Mouse (Mus musculus) left cerebral cortex, postnatal 4 days (tissue): ENCODE data around the gene Nek8. TPM values are rescaled to one million over a fixed set of nuclear protein-coding genes. Genes with fewer than 3 reads are reported as not detected.
"Not testable (repeated sequence)": the region's sequence is repeated elsewhere in the genome, so short reads cannot be mapped to it uniquely, and the experiment has no call there.

ENCODE experiments used
- DNase-seq: peaks from one replicate; pipeline ENCODE4 v3.0.0-alpha.2; 2022
- intact Hi-C: fragments of 180-260 bp; cut with DNase I; formaldehyde crosslinking; loops from one replicate; pipeline ENCODE4 v1.15.1; 2025
- total RNA-seq, 2 experiments: library from RNA; stranded (reverse); gene quantifications; 2 replicates each; pipeline ENCODE4 v1.2.3; 2021

Nek8 gene
- total RNA-seq, result 1 to 10 TPM; 6.0 to 6.5 TPM

DNA sequence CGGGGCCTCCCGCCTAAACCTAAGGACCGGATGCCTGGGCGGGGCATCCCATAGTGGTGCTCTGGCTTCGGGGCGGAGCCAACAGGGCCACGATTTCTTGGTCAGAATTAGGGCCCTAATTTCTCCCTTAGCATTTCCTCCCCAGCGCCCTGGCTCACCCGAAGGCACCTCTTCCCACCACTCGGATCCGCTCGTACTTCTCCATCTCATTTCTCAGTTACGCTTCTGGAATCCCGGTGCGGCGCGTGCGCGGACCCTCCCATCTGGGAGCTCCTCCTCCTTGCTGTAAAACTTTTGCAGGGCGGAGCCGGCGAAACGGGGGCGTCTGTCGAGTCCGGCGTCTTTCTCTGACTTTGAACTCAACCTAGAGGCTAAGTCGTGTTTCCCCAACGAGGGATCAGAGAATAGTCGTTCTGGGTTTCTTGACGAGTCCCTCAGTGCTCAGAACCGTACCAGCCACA is at the start of gene Nek8, which contains the start of gene Tlcd1:
Gene Nek8, minus strand, starts transcription at position 274 of the 461 bp plus-strand sequence.
Gene Tlcd1, plus strand, starts transcription at position 310 of the 461 bp plus-strand sequence.
- intact Hi-C loops, result loop anchor here (5.0 kb wide), 1 partner anchor 139 kb away; the partner anchor contains the start of gene Flot2
- DNase-seq, result peak; percentile 87

DNA sequence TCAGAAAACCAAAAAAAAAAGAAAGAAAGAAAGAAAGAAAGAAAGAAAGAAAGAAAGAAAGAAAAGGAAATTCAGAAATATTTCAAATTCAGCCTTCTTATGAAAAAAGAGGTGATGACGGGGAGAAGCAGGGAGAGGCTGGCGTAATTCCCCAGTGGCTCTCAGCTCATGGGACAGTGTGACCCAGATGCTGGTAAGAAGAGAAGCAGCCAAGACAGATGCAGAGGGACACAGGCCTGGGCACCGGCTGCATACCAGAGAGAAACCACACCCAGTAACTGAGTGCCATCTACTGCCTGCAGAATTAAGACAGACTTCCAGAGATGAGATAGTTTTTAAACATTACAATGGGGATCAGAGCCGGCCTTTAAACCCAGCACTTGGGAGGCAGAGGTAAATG is 47.1 kb upstream of the Nek8 start:
- intact Hi-C loops, result loop anchor here (5.0 kb wide), 1 partner anchor 44 kb away; no protein-coding TSS in a partner anchor
- no peak for DNase-seq

DNA sequence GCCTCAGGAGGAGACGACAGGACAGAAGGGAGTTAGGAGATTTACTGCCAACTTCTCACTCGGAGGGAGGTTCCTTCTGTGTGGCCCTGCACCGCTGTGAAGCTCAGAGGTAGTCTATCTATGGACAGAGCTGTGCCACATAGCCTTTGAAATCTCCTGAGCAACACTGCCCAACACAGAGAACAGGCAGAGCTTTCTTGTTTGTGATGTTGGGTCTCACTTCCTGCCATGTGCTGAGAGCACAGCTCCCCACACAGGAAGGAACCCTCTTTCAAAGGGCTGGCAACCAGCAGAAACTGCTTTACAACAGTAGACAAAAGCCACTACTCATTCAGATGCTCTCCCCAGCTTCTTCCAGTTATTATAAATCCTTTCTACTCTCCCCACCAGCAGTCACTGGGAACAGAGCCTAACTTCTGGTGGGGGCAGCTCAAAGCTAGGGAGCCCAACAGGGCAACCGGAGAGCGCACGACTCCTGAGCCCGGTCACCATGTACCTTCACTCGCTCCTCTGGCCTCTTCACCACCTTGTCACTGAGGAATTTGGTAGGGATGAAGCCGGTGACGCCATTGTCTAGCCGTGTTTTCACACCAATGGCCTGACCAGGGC is 39.3 kb upstream of the Nek8 start:
- intact Hi-C loops, result no loop called here

DNA sequence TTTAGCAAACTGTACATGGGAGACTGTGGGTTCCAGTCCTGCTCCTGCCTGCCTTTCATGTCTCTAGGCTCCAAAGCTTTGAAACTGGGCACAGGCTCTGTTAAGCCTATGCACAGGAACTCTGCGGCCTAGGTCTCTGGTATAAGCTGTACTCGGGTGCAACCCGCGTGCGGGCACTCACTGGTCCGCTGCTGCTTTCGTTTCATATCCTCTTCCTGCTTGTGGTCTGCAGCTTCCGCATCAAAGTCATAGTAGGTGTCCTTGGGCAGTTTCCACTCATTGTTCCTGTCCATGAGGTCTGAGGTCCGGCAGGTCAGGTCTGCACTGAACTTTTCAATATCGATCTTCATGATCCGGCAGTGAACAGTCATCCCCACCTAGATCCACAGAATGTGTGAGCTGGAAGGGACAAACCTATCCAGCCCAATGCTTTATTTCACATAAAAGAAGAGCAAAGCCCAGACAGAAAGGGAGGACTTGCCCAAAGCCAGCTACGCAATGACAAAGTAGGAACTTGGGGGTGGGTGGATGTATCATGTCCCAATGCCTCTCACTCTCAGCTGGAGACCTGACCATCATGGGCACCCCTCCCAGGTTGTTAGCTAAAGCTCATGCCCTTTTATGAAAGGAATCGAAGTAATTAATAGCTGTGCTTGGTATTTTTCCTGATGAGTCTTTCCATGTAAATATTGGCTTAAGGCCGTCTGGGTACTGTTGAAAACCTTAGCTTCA is 36.8 kb upstream of the Nek8 start:
- no peak for DNase-seq
- intact Hi-C loops, result no loop called here

More for the DNA sequence above, 39.3 kb upstream of the Nek8 start:
- peak; percentile 29 for DNase-seq

DNA sequence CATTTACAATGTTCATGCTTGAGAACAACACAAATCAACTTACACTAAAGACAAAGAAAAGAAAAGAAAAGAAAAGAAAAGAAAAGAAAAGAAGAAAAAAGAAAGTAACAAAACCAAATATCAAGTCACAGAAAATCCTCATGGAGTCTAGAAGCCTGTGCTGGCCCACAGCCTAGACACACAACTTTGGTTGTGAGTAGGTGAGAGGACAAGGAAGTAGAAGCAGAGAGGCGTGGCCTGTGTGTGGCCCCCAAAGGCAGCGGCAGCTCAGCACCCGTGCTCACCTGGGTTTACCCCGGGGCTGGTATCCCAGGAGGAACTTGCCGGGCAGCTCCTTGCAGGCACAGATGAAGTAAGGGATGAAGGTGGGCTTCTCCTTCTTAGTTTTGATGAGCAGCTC is 35.0 kb upstream of the Nek8 start:
- intact Hi-C loops, result no loop called here
- DNase-seq, result no peak

DNA sequence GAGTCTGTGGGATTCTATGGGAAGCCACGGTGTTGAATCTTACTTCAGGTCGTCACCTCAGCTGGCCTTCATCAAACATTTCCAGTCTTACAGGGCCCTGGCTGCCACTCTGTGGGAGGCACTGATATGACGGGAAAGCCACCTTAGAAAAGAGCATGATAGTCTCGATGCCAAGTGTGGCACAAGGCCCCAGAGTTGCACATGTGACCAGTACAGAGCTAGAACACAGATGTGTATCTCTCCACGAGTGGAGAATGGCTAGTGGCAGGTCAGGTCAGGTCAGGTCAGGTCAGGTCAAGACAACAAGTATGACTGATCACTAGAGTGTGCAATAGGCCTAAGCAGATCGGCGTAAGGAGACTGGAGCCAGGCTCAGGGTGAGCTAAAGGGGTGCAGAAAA is 34.1 kb upstream of the Nek8 start:
- intact Hi-C loops, result no loop called here

DNA sequence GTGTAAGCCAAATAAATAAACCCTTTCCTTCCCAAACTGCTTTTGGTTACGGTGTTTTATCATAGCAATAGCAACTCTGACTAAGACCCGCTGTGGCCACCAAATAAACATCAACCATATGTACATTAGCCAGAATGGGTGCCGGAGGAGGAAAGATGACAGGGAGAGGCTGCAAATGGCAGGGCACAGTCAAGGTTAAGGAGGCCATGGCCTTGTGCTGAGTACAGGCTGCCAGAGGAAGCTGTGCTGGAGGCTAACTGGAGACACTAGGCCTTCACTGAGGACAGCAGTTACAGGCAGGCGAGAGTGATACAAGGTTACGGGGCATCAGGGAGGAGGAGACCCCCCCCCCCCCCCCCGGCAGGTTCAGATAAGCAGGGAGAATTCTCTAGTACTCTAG is 33.4 kb upstream of the Nek8 start:
- intact Hi-C loops, result no loop called here
- DNase-seq, result no peak

More for the DNA sequence above, 34.1 kb upstream of the Nek8 start:
- no peak for DNase-seq

DNA sequence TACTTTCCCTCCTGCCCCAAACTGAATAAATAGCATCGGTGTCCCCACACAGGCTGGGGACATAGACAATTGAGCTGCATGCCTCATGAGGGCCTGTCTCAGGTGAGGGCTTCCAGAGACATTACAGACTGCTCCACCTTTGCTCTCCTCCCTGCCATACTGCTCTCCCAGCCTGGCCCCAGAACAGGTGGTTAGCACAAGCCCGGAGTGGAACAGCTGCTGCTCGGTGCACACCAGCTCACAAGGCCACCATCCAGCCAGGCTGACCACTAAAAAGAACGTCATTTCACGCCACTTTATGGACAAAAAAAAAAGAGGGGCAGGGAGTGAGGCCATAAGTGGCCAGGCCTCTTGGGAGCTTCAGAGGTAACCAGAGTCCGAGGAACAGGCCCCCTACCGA is 30.7 kb upstream of the Nek8 start:
- intact Hi-C loops, result no loop called here
- no peak for DNase-seq

DNA sequence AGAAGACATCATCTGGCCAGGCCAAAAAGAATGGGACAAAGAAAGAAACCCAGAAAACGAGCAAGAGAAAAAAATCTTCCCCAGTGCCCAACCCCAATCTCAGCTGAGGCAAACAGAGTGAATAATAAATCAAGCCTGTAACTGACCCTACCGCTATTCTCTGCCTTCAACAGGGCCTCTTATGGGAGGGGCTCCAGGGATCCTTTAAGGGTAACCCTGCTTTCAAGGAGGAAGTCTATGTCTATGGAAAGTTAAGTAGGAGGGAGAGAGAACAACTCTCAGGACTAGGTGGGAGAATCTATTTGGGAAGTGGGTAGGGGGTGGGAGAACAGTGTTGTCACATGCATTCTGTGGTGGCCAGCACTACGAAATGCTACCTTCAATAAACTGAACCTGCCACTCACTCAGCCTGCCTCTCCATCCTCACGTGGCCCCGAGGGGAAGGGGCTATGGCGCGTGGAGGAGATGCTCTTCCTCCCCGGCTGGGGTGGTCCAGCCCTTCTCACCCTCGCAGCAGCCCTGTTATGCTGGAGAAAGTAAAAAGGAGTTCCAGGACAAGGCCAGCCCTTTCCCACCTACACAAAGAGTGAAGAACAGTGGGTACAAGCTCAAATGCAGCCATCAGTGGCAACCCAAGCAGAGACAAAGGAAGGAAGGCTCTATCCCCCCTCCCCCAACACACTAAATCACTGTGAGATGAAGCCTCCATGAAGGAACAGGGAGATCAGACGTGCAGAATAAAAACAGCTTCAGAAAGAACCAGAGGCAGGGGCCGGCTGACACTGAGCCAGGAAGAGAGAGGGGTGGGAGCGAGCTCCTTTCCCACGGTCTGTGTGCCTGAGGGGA is 29.1 kb upstream of the Nek8 start:
- no peak for DNase-seq
- intact Hi-C loops, result no loop called here

DNA sequence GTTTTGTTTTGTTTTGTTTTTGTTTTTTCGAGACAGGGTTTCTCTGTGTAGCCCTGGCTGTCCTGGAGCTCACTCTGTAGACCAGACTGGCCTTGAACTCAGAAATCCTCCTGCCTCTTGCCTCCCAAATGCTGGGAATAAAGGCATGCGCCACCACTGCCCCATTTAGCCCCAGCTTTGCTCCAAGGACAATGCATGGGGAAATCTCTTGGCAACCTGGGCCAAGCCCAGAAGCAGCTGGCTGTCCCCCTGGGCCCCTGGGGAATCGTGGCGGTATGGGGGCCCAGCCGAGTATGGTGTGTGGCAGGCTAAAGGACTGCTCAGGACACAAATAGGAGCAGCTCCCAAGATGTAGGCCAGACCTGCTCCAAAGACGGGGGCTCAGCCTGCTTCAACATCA is 27.8 kb upstream of the Nek8 start:
- intact Hi-C loops, result no loop called here
- no peak for DNase-seq

DNA sequence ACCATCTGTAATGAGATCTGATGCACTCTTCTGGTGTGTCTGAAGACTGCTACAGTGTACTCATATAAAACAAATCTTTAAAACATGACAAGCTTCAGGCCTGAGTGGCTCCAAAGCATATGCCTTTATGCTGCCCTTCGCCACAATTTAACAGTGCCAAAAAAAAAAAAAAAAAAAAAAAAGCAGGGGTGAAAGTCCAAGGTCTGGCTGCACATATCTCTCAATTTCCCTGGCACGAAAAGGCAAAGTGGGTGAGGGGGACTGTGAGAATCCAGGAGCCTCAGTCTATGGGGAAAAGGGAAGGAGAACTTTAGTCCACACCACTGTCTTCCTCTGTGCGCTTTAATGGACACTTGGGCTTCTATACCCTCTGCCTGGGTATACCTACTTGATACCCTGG is 25.9 kb upstream of the Nek8 start:
- DNase-seq, result no peak
- intact Hi-C loops, result no loop called here

DNA sequence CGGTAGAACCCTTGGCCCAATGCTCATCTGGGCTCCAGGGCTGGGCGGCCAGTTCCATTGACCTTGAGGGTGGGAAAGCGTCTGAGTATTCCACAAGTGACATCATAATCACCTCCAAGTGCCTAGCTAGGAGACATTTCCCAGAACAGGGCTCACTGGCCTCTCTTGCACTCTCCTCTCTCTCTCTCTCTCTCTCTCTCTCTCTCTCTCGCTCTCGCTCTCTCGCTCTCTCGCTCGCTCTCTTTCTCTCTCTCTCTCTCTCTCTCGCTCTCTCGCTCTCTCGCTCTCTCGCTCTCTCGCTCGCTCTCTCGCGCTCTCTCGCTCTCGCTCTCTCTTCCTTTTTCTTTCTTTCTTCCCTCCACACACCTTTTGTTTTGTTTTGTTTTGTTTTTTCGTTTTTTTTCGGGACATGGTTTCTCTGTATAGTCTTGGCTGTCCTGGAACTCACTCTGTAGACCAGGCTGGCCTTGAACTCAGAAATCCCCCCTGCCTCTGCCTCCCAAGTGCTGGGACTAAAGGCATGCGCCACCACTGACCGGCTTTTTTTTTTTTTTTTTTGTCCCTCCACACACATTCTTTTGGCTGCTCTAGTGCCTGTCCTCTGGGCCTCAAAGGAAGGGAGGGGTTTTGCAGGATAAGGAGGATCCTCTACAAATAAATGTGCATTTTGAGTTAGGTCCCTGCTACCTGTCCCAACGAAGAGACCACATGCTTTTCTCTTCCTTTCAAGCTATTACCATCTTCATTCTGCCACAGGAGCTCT is 18.8 kb upstream of the Nek8 start:
- DNase-seq, result no peak
- intact Hi-C loops, result no loop called here

DNA sequence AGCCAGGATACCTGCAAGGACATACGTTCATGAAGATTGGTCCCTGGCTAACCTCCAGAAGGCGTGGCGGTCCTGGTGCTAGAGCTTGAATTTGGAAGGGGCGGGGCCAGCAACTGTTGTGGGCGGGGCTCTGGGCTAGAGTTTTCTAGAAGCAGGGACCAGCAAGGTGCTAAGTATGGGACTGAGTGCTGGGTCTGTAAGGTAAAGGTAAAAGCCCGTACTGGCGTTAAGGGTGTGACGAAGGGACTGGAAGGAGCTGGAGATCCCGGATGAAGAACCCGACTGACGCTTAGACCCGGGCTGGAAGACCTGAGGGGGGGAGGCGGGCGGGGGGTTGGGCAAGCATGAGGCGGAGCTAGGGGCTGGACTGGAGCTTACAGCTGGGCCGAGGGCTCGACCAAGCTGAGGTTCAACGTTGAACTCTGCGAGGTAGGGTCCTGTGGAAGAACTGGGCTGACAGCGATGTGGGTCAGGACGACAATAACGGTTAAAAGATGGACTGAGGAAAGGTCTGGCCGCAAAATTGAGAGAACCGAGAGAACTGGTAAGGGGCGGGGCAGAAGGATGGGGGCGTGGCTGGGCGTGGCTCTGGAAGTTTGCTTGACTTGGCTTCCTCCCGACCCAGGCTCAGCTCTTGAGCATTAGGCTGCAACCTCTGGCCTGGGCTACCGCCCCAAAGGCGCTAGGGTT is 18.1 kb upstream of the Nek8 start:
- intact Hi-C loops, result no loop called here
- DNase-seq, result peak; percentile 57

DNA sequence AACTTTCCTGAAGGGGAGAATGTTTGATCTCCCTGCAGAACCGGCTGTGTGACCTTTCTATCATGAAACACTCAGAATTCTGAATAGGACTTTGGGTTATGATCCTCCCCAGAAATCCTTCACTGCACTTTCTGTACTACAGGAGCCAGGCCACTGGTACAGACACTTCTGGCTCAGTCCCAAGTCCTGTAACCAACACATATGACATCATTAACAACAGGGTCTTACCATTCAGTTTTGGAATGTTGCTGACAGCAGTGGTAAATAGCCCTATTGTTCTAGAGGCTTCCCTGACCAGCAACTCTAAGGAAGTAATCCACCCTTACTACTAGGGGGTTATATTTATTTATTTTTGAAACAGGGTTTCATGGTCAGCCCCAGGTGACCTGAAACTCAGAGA is 16.6 kb upstream of the Nek8 start, which contains the start of gene Proca1:
Gene Proca1, plus strand, starts transcription at position 280 of the 400 bp plus-strand sequence.
- DNase-seq, result no peak
- intact Hi-C loops, result no loop called here

DNA sequence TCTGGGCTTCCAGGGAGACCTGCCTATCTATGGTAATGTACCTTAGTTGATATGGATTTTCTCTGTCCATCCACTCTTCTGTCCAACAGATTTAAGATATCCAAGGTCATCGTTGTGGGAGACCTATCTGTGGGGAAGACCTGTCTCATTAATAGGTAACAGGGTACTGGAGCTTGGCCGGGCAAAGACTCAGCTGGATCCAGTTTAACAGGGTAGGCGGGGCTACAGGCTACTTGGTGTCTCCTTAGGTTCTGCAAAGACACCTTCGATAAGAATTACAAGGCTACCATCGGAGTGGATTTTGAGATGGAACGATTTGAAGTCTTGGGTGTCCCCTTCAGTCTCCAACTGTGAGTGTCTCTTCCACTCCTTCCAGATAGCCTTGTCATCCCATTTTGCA is 13.6 kb upstream of the Nek8 start:
- no peak for DNase-seq
- intact Hi-C loops, result no loop called here

DNA sequence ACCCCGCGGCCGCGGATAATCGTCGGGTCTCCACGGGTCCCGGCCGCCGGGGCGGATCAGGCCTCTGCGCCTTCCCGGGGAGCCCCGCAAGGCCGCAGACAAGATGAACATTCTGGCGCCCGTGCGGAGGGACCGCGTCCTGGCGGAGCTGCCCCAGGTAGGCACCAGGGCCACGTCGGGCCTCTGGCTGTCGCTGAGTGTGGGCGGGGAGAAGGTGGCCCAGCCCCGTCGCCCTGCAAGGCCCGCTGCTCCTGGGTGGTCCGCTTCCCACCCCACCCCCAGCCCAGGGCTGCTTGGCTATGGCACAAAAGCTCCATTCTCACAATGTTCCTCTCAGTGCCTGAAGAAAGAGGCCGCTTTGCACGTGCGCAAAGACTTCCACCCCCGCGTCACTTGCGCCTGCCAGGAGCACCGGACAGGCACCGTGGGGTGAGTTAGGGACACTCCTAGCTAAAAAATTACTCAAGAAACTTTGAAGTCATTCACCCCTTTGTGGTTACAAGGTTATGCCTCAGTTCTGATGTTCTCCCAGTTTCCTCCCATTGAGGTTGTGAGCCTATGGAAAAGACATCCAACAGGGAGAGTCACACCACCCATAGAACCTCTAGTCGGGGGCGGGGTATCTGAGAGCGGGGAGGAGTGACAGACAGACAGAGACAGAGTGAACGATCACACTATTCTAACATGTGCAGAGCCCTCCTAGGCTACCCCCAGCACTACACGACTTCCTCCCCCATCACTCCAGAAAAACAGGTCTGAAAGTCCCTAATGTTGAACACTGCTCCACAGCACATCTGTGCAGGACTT is 13.0 kb upstream of the Nek8 start:
- DNase-seq, result peak; percentile 89
- intact Hi-C loops, result no loop called here

DNA sequence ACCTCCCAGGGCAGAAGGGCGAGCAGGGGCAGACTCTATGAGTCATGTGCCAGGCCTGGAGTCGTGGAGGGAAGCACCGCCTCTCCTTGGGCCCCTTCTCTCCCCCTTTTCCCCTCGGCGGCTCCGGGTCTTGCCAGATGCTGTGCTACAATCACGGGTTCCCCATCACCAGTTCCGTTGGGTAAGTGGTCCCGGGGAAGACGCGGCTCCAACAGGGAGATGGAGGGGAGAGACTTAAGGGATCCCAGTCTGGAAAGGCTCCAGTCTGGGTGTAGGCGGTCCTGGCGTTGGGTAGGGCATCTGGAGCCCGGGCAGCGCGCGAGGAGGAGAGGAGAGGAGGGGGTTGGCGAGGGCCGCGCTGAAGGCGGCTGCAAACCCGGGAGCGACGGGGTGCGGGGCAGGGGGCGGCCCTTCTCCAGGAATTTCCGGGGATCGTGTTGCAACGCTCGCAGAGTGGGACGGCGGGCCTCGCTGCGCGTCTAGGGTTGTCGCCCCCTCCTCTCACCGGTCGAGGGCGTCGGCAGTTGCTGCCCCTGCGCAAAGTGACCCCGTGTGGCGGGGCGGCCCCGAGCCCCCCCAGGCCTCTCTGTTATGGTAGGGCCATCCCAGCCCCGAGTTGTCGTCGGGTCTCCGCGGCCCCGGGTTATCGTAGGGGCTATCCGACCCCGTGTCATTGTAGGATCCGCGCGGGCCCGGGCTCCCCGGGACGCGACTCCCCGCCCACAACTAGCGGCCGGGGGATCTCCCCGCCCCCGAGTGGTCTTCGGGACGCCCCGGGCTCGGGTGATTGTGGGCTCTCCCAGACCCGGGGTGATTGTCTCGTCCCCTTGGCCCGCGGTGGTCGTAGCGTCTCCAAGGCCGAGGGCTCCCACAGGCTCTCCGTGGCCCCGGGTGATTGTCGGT is 12.1 kb upstream of the Nek8 start, which contains the start of gene Rab34:
Gene Rab34, plus strand, starts transcription at position 100 of the 903 bp plus-strand sequence.
- DNase-seq, result peak; percentile 89
- intact Hi-C loops, result no loop called here

DNA sequence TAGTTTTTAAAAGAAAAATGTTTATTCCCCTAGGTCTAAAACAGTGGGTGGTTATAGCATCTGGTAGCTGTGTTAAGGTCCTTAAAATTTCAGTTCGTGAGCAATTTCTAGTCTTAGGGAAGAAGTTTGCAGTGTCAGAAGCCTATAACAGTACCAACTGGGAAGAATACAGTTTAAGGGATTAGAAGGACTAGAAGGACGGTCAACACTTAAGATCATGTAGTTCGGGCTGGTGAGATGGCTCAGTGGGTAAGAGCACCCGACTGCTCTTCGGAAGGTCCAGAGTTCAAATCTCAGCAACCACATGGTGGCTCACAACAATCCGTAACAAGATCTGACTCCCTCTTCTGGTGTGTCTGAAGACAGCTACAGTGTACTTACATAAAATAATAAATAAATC is 8.2 kb upstream of the Nek8 start:
- DNase-seq, intact Hi-C loops: not testable (repeated sequence)
